Mouse (Mus musculus) E14TG2a.4 (cell line): ENCODE measurements around the gene Ahnak2.

Experiments used
- CTCF ChIP-seq: conservative IDR thresholded peaks from 2 replicates; pipeline ENCODE4 v1.5.1; 2014; ENCODE audit warnings: low read length
- NANOG ChIP-seq: IDR thresholded peaks from 2 replicates; pipeline ENCODE4 v1.6.1; 2014; ENCODE audit warnings: borderline replicate concordance, low read length, mixed read lengths
- POU5F1 ChIP-seq: IDR thresholded peaks from 2 replicates; pipeline ENCODE4 v1.6.1; 2014; ENCODE audit warnings: low read length, borderline replicate concordance

DNA sequence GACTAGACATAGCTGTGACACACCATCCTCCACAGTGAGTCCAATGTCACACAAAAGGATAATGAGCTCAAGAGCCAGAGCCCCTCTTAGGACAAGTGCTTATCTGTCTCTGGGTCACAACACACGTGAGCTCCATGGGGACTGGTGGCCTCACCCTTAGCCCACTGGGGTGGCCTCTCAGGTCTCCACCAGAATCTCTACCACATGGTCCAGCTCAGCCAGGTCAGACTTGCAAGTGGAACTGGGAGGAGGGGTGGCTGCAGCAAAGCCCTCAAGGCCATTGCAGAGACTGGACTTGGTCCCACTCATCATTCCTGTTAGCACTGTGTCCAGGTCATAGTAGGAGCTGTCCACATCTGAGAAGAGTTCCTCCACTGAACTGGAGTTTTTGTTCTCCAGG is 18.8 kb upstream of the Ahnak2 start:
- no peak for TF ChIP-seq CTCF
- no peak for TF ChIP-seq POU5F1
- no peak for TF ChIP-seq NANOG
